Mouse (Mus musculus) embryonic facial prominence, embryonic 14.5 days (tissue): ENCODE results near the gene Npnt. TPM values are rescaled to one million over a fixed set of nuclear protein-coding genes. Genes with fewer than 3 reads are reported as not detected.

Experiments used
- ATAC-seq: fragments of 200-750 bp; cut with Nextera tagmentation; 2 replicates; pipeline ENCODE4 v1.8.0; 2017; ENCODE audit warnings: low read depth, moderate number of reproducible peaks, moderate TSS enrichment
- DNase-seq: peaks from one replicate; pipeline ENCODE4 v3.0.0-alpha.2; 2015; ENCODE audit warnings: low spot score
- H3K27ac ChIP-seq: fragments of 300-500 bp; sonication (generic); replicated peaks from 2 replicates; pipeline ENCODE4 v1.5.1; 2014; ENCODE audit warnings: low read depth, mild to moderate bottlenecking, low read length, moderate library complexity
- H3K27me3 ChIP-seq: fragments of 300-500 bp; sonication (generic); replicated peaks from 2 replicates; pipeline ENCODE4 v1.6.1; 2014; ENCODE audit warnings: low read length; ENCODE audit not compliant: control insufficient read depth, insufficient read depth
- H3K36me3 ChIP-seq: fragments of 300-500 bp; sonication (generic); 2 replicates; pipeline ENCODE4 v1.6.1; 2014; ENCODE audit warnings: low read length, mixed read lengths; ENCODE audit not compliant: control insufficient read depth, insufficient read depth
- H3K4me1 ChIP-seq: fragments of 300-500 bp; sonication (generic); 2 replicates; pipeline ENCODE4 v1.6.1; 2014; ENCODE audit warnings: antibody characterized with exemption, low read length; ENCODE audit not compliant: control insufficient read depth, insufficient read depth
- H3K4me2 ChIP-seq: fragments of 300-500 bp; sonication (generic); 2 replicates; pipeline ENCODE4 v1.6.1; 2014; ENCODE audit warnings: low read depth, mild to moderate bottlenecking, low read length, moderate library complexity, mixed read lengths
- H3K4me3 ChIP-seq: fragments of 300-500 bp; sonication (generic); 2 replicates; pipeline ENCODE4 v1.5.1; 2014; ENCODE audit warnings: low read depth, mild to moderate bottlenecking, low read length
- H3K9ac ChIP-seq: fragments of 300-500 bp; sonication (generic); 2 replicates; pipeline ENCODE4 v1.6.1; 2014; ENCODE audit warnings: low read depth, mild to moderate bottlenecking, low read length, moderate library complexity, mixed read lengths
- H3K9me3 ChIP-seq: fragments of 300-500 bp; sonication (generic); 2 replicates; pipeline ENCODE4 v1.6.1; 2016; ENCODE audit warnings: low read length; ENCODE audit not compliant: control insufficient read depth
- WGBS: fragments of 180-500 bp; shearing (Covaris S2); extraction: QIAGEN DNeasy Blood & Tissue Kit; methylation state at CpG from one replicate; pipeline ENCODE4 v1.1.7; 2014; 5-methylcytosine and 5-hydroxymethylcytosine counted together
- polyA plus RNA-seq: library from polyadenylated mRNA; unstranded; fragments of >200 nt; fragmentation: Nextera tagmentation; extraction: Ambion mirVana; gene quantifications from 2 replicates; pipeline ENCODE4 v1.2.1, GENCODE M21; 2014

The Npnt gene
- polyA plus RNA-seq, 1 experiment from 2014 or later = 90.3 TPM

GRCm38 (mm10) chr3:132944609-132945008 lies 5.5 kb downstream of the Npnt start:
- H3K9ac ChIP-seq = no peak overlapping the region
- H3K27ac ChIP-seq = no peak overlapping the region
- H3K4me3 ChIP-seq = no peak overlapping the region
- no peak for DNase-seq
- H3K4me1 ChIP-seq = no peaks in the 10 kb centered on the region; the same call in 1 of the 2 replicates
- no peak for ATAC-seq
- H3K27me3 ChIP-seq = no peaks in the 10 kb centered on the region
- no peaks in the 10 kb centered on the region for H3K9me3 ChIP-seq
- H3K4me2 ChIP-seq = no peak overlapping the region
- H3K36me3 ChIP-seq = peaks cover 6% of the 10 kb centered on the region; the same call in 1 of the 2 replicates
- WGBS = 19% methylated on average over 3 of the region's 3 CpGs

GRCm38 (mm10) chr3:132944193-132944592 lies 5.9 kb downstream of the Npnt start:
- Histone ChIP-seq H3K27ac (no peak overlapping the region), H3K36me3 (peaks cover 6% of the 10 kb centered on the region; the same call in 1 of the 2 replicates), H3K9ac (no peak overlapping the region), H3K4me3 (no peak overlapping the region), H3K9me3 (no peaks in the 10 kb centered on the region), H3K4me2 (no peak overlapping the region), H3K4me1 (peaks cover 3% of the 10 kb centered on the region; the same call in 1 of the 2 replicates), H3K27me3 (no peaks in the 10 kb centered on the region)
- no peak for ATAC-seq
- no peak for DNase-seq
- 19% methylated on average over 7 of the region's 7 CpGs for WGBS

GRCm38 (mm10) chr3:132942778-132943177 lies 7.3 kb downstream of the Npnt start:
- no peaks in the 10 kb centered on the region for H3K9me3 ChIP-seq
- peaks cover 10% of the 10 kb centered on the region; the same call in 1 of the 2 replicates for H3K4me1 ChIP-seq
- H3K36me3 ChIP-seq = peaks cover 6% of the 10 kb centered on the region; the same call in 1 of the 2 replicates
- DNase-seq (no peak), ATAC-seq (no peak)
- H3K27me3 ChIP-seq = no peaks in the 10 kb centered on the region
- H3K27ac ChIP-seq = no peak overlapping the region
- H3K4me3 ChIP-seq = no peak overlapping the region
- 88% methylated on average over 6 of the region's 6 CpGs for WGBS
- H3K4me2 ChIP-seq = no peak overlapping the region
- H3K9ac ChIP-seq = no peak overlapping the region

DNA sequence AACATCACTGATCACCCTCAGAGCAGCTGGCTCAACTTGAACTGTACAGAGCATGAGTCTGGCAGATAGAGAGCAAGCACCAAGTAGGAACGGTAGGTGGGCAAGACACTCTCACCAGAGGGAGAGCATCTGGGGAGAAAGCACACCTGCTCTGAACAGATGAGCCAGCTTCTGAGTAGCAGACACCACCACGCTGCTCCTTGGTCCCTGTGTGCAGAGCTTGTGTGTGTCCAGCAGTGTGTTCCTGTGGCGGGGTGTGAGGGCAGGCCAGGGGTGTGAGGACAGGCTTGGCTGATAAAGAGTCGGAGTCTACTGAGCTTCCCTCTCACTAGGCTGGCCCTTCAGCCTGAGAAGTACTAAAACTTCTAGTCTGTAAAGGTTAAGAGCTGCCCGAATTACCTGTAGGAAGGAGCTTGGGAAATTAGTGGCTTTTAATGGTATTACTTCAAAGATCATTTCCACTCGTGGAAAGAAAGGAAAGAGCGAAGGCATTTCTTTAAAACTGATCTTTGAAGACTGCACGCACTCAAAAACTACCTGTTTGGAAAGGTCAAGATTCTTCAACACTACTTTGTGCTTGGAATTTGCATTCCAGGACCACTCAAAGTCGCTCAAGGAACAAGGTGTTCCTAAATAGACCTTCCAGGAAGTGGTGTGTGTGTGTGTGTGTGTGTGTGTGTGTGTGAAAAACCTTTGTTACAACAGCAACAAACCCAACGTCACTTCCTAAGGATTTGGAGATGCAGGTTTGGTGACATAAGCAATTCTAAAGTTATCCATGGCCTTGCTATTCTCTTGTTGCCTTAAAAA lies 9.7 kb downstream of the Npnt start:
- Histone ChIP-seq H3K4me2 (no peak overlapping the region), H3K9me3 (no peaks in the 10 kb centered on the region), H3K9ac (no peak overlapping the region), H3K4me1 (peaks cover 10% of the 10 kb centered on the region; the same call in 1 of the 2 replicates), H3K27ac (no peak overlapping the region), H3K36me3 (no peaks in the 10 kb centered on the region), H3K27me3 (no peaks in the 10 kb centered on the region), H3K4me3 (no peak overlapping the region)
- ATAC-seq (no peak), DNase-seq (no peak)
- WGBS = 85% methylated on average over 10 of the region's 10 CpGs

DNA sequence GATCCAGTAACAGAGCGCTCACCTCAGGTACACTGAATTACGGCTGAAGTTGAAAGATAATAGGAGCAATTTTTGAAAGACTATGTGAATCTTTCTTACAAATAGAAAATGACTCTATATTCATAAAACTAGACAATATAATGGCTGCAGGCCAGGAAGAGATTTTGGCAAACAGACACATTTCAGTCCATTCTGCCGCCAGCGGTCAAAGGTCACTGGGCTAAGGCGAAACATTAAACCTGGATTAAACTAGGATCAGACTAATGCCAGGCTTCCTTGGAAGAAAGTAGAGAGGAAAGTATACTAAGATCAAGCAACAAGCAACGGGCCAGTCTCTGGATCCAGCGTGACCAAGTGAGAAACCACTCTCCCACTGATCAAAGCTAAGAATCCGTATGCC lies 11.1 kb downstream of the Npnt start:
- no peaks in the 10 kb centered on the region for H3K27me3 ChIP-seq
- H3K4me2 ChIP-seq = no peak overlapping the region
- 42% methylated on average over 8 of the region's 8 CpGs for WGBS
- no peaks in the 10 kb centered on the region for H3K9me3 ChIP-seq
- no peak overlapping the region for H3K9ac ChIP-seq
- H3K4me3 ChIP-seq = no peak overlapping the region
- H3K27ac ChIP-seq = no peak overlapping the region
- peaks cover 10% of the 10 kb centered on the region; the same call in 1 of the 2 replicates for H3K4me1 ChIP-seq
- ATAC-seq (no peak), DNase-seq (no peak)
- H3K36me3 ChIP-seq = no peaks in the 10 kb centered on the region

GRCm38 (mm10) chr3:132934649-132935048 lies 15.4 kb downstream of the Npnt start:
- peaks cover 10% of the 10 kb centered on the region; the same call in 1 of the 2 replicates for H3K4me1 ChIP-seq
- DNase-seq = peak; percentile 41
- no peak for ATAC-seq
- no peak overlapping the region for H3K9ac ChIP-seq
- H3K27ac ChIP-seq = no peak overlapping the region
- no peaks in the 10 kb centered on the region for H3K9me3 ChIP-seq
- WGBS = 67% methylated on average over 2 of the region's 2 CpGs
- H3K27me3 ChIP-seq = no peaks in the 10 kb centered on the region
- H3K4me3 ChIP-seq = no peak overlapping the region
- no peaks in the 10 kb centered on the region for H3K36me3 ChIP-seq
- no peak overlapping the region for H3K4me2 ChIP-seq

GRCm38 (mm10) chr3:132931526-132931925 lies 18.6 kb downstream of the Npnt start:
- H3K4me1 ChIP-seq = no peaks in the 10 kb centered on the region; the same call in 1 of the 2 replicates
- H3K27ac ChIP-seq = no peak overlapping the region
- no peaks in the 10 kb centered on the region for H3K27me3 ChIP-seq
- 82% methylated on average over 4 of the region's 4 CpGs for WGBS
- H3K4me3 ChIP-seq = no peak overlapping the region
- no peaks in the 10 kb centered on the region for H3K36me3 ChIP-seq
- no peaks in the 10 kb centered on the region for H3K9me3 ChIP-seq
- no peak overlapping the region for H3K4me2 ChIP-seq
- H3K9ac ChIP-seq = no peak overlapping the region
- no peak for DNase-seq
- no peak for ATAC-seq

GRCm38 (mm10) chr3:132929866-132930265 lies 20.2 kb downstream of the Npnt start:
- WGBS = 55% methylated on average over 6 of the region's 6 CpGs
- DNase-seq (no peak), ATAC-seq (no peak)
- no peak overlapping the region for H3K9ac ChIP-seq
- no peak overlapping the region for H3K4me3 ChIP-seq
- no peaks in the 10 kb centered on the region; the same call in 1 of the 2 replicates for H3K4me1 ChIP-seq
- no peaks in the 10 kb centered on the region for H3K27me3 ChIP-seq
- H3K36me3 ChIP-seq = no peaks in the 10 kb centered on the region
- H3K4me2 ChIP-seq = no peak overlapping the region
- H3K9me3 ChIP-seq = no peaks in the 10 kb centered on the region
- H3K27ac ChIP-seq = no peak overlapping the region

GRCm38 (mm10) chr3:132928186-132928585 lies 21.9 kb downstream of the Npnt start:
- no peak overlapping the region for H3K4me2 ChIP-seq
- no peaks in the 10 kb centered on the region for H3K9me3 ChIP-seq
- H3K9ac ChIP-seq = no peak overlapping the region
- no peaks in the 10 kb centered on the region for H3K27me3 ChIP-seq
- no peaks in the 10 kb centered on the region for H3K36me3 ChIP-seq
- H3K4me1 ChIP-seq = no peaks in the 10 kb centered on the region; the same call in 1 of the 2 replicates
- DNase-seq (no peak), ATAC-seq (no peak)
- WGBS = 88% methylated on average over 9 of the region's 9 CpGs
- no peak overlapping the region for H3K4me3 ChIP-seq
- peak overlapping the region; percentile 52 for H3K27ac ChIP-seq
